Mouse (Mus musculus): ENCODE results near the gene Adcy3.
"Not testable (repeated sequence)": the region's sequence is repeated elsewhere in the genome, so short reads cannot be mapped to it uniquely, and the experiment has no call there.

Adcy3 gene

GRCm38 (mm10) chr12:4237481-4237880 is 104.6 kb downstream of the Adcy3 start:
- DNase-seq (ENCODE audit: low read depth in 2 of 2, low spot score in 2 of 2): no peak

- DNase-seq (ENCODE audit: low read depth in 2 of 2, low spot score in 2 of 2): not testable (repeated sequence)
Measured at GRCm38 (mm10) chr12:4240281-4240680, 107.4 kb downstream of the Adcy3 start.

DNA sequence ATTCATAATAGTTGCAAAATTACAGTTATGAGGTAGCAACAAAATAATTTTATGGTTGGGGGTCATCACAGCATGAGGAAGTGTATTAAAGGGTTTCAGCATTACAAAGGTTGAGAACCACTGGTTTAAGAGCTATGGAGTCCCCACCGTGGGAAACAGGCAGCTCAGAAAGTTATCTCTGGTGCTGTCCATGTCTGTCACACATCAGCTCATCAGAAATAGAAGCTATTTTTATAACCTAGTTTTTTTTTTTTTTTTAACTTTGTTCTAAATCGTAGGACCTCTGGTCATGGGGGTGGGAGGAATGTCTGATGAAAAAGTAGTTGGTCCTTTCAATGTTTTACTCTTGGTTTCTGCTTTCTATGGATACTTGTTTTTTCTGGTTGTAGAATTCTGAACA is 110.9 kb downstream of the Adcy3 start:
- no peak for DNase-seq (ENCODE audit: low read depth in 2 of 2, low spot score in 2 of 2)

GRCm38 (mm10) chr12:4245742-4246141 is 112.8 kb downstream of the Adcy3 start:
- no peak for DNase-seq (ENCODE audit: low read depth in 2 of 2, low spot score in 2 of 2)

DNA sequence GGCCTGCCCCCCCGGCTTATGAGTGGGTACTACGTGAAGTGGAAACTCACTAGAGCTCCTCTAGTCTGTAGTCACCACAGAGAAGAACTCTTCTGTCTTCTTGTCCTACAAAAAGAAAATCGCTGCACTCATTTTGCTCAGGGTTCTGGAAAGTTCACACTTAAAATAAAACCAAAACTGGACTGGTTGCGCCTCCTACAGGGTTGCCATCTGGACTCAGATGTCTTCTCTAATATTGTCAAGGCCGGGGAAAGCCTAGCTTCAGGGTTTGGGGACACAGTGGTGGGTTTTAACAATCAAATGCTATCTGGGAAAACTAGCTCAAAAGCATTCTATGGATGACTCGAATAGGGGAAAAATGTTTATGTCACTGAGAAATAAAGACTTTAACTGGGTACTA is 116.9 kb downstream of the Adcy3 start:
- DNase-seq (ENCODE audit: low read depth in 2 of 2, low spot score in 2 of 2): no peak

DNA sequence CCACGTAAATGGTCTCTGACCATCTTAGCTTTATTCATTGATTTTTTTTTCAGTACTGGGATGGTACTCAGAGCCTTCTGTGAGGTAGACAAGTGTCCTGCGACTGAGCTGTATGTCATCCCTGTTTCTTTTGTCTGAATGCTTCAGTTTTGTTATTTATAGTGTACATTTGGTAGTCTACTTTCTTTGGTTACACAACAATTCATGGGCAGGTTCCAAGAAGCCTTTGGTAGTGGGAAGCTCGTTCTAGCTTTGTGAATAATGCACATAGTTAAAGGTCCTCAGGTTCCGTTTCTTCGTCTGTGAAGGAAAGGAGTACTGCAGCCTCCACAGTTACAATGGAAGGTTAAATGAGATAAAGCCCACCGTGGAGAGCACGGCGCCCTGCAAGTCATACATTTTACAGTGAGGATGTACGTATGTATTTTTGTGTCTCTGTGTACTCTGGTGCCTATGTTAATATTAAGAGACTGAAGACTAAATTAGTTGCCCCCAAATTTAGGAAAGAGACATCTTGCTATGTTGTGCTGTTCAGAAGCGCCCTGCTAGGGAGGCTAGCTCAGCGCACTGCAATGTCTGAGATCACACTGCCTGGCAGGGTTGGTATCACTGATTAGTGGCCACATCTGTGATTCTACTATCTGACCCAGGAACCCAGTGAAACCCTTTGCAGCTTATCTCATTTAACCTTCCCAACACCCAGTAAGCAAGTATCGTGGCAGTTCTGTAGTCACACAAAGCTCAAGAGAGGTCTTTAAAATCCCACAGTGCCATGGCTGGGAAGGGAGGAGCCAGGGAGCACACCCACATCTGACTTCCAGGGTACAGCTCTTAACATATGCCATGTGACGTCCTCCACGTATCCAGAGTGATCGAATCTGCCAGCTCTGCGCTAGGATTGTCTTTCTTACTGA is 120.1 kb downstream of the Adcy3 start:
- DNase-seq (ENCODE audit: low read depth in 2 of 2, low spot score in 2 of 2): no peak
